Mouse (Mus musculus) kidney, adult 2 months (tissue): ENCODE data around the gene Cntfr.

Source experiments
- CTCF ChIP-seq: fragments of 200-500 bp; conservative IDR thresholded peaks from 2 replicates; pipeline ENCODE4 v1.5.1; 2011; ENCODE audit warnings: low read depth, mild to moderate bottlenecking, control low read depth, low read length, moderate library complexity, mixed read lengths; ENCODE audit not compliant: insufficient read depth, insufficient read length
- POLR2A ChIP-seq: fragments of 200-500 bp; IDR thresholded peaks from one replicate; pipeline ENCODE4 v1.6.1; 2011; ENCODE audit warnings: low read depth, low read length, control low read depth

GRCm38 (mm10) chr4:41671963-41672480, 24.9 kb downstream of the Cntfr start:
- TF ChIP-seq CTCF (no peak), POLR2A (no peak)
